Mouse (Mus musculus) brown adipose tissue, adult 24 weeks (tissue): ENCODE measurements at regions not wholly inside any gene's neighbourhood (a gene's known extent, or its start where the extent isn't known, plus 50 kb on each side); places are given as distances from the start of the nearest gene placed in this dataset.

Experiments
- H3K27ac ChIP-seq: fragments of 200-500 bp; replicated peaks from 2 replicates; pipeline ENCODE4 v1.5.1; 2012; ENCODE audit warnings: low read depth, mild to moderate bottlenecking, low read length
- H3K4me1 ChIP-seq: fragments of 200-500 bp; 2 replicates; pipeline ENCODE4 v1.6.1; 2012; ENCODE audit warnings: low read length, mixed read lengths; ENCODE audit not compliant: control insufficient read depth, insufficient read depth, insufficient read length
- H3K4me3 ChIP-seq: fragments of 200-500 bp; 2 replicates; pipeline ENCODE4 v1.5.1; 2012; ENCODE audit warnings: low read depth, mild to moderate bottlenecking, low read length, moderate library complexity; ENCODE audit not compliant: insufficient read depth

DNA sequence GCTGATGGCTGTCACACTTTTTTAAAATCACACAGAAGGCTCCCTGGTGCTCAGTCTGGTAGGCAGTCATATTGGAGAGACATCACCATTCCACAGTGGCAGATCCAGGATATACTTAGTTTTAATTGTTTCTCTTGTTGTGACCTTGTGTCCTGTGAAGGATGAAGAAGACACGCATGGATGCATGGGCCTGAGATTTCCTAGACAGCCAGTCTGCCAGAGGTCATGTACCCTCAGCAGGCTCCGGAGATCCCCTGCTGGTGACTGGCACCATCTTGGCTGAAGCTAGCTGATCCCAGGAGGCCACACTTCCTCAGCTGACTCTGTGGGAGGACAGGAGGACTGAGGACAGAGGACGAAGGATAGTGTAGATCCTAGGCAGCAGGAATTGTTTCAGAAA lies 506.7 kb upstream of the Sox11 start:
- Histone ChIP-seq H3K27ac (no peak overlapping the region), H3K4me1 (no peaks in the 10 kb centered on the region), H3K4me3 (no peak overlapping the region)

DNA sequence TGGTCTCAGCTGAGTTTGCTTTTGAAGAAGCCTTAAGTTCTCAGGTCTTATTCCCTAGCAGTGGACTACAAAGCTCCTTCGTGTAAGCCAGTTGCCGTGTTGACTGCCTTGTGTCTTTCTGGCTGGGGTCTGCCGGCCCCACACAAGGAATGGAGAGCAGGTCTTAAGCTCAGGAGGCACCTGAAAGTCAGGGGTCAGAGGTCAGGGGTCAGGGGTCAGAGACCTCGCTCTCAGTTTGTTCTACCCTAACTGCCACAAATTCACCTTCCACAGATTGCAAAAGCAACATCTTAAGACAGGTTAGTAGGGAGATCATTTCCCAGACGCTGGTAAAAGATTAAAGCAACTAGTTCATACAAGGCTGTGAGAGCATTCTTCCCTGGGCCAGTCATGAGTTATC lies 505.8 kb upstream of the Sox11 start:
- Histone ChIP-seq H3K4me3 (no peak overlapping the region), H3K27ac (no peak overlapping the region), H3K4me1 (no peaks in the 10 kb centered on the region)

DNA sequence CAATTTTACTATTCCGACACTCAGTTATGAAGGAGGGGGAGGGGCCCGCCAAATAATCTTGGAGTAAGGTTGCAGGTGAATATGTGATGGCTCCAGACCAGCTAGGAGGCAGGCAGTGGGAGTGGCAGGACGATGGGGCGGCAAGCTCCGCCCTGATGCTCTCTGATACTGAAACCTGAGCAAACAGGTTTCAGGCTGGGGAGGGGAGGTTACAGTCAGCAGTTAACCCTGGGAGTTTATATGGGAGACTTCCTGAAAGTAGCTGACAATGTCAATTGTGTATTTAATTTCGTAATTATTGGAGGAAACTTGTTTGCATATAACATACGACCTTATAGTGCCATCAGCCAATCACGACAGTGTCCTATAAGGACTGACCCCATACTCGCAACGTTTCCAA lies 505.0 kb upstream of the Sox11 start:
- no peaks in the 10 kb centered on the region for H3K4me1 ChIP-seq
- H3K4me3 ChIP-seq: no peak overlapping the region
- no peak overlapping the region for H3K27ac ChIP-seq

DNA sequence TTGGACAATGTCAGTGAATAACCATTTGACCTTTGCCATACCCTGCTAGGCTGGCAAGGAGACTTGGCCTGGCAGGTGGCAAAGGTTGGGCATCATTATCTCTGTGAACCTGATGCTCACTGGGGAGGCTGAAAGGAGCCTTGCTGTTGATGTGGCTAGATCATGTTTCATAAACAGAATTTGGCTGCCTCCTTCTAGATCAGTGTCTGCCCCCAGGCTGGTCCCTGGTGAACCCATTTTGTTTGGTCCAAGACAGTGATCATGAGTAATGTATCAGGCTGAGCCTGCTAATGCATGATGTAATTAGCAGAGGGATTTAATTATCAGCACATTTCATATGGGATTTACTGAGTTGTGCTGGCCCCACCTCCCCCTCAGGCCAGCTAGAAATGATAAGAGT lies 502.6 kb upstream of the Sox11 start:
- H3K27ac ChIP-seq: no peak overlapping the region
- no peak overlapping the region for H3K4me3 ChIP-seq

DNA sequence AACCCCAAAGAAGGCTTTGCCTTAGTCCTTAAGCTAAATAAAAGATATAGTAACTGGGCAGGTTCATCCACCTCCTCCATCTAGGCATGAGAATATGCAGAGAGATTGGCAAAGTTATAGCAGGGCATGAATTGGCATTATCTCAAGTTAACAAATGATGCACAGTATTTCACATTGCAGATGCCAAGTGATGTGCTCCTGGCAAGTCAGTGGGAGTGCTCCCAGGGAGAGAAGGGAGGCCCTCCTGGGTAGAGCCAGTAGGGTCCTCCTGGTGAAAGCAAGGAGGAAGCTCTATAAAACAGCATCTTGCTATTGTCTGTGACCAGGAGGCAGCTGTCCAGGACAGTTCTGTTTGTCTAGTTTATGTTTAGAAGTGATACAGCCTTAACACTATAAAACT lies 496.6 kb upstream of the Sox11 start:
- Histone ChIP-seq H3K27ac (no peak overlapping the region), H3K4me1 (no peaks in the 10 kb centered on the region), H3K4me3 (no peak overlapping the region)

More for the DNA sequence above, 502.6 kb upstream of the Sox11 start:
- no peaks in the 10 kb centered on the region for H3K4me1 ChIP-seq

DNA sequence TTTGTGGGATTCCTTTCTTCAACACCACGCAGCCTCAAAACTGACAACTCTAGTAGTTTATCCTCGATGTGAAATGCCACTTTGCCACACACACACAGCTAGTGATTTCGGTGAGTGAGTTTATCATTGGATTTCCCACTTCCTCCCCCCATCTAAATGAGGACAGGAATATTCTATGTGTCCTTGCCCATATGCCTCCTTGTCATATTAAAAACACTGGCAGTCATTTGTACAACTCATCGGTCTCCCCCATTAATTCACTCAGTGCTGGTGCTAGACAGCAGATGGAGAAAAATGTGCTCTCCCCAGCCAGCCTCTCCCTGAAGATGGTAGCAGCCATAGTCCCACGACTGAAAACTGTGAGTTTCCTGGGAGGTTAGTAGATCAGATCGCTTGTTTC lies 496.0 kb upstream of the Sox11 start:
- Histone ChIP-seq H3K4me3 (no peak overlapping the region), H3K4me1 (no peaks in the 10 kb centered on the region)

DNA sequence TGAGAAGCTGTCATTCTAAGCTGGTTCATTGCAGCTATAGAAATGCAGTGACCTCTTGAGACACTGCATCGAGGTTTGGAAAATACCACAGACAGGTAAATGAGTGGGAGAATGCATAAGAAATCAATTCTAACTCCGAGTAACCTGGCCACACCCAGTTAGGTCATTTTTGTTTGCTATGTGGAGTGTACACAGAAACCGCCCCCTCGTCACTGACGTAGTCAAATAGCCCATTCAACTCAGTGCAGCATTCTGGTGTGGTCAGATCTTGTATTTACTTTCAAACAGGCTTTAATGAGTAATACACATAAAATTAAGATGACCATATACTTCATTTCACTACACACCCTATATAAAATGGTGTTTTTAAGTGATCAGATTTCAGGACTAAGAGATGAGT lies 483.8 kb upstream of the Sox11 start:
- H3K4me3 ChIP-seq: no peak overlapping the region
- H3K4me1 ChIP-seq: no peaks in the 10 kb centered on the region
- H3K27ac ChIP-seq: no peak overlapping the region

More for the DNA sequence above, 496.0 kb upstream of the Sox11 start:
- no peak overlapping the region for H3K27ac ChIP-seq

DNA sequence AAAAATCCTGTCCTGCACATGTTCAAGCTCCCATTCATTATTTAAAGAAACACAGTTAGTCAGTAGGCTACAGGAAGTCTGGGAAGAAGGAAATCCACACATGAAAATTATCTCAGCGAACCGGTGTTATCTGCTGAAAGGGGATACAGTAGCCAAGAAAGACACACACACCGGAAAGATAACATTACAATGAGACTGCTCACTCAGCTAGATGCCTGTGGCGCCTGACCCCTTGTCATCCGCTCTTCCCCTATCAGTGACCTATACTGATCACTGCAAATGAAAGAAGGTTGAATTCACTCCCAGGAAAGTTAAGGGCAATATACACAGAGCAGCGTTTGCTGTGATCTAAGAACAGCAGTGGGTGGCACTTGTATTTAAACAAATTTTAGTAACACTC lies 481.0 kb upstream of the Sox11 start:
- Histone ChIP-seq H3K4me3 (no peak overlapping the region), H3K4me1 (no peaks in the 10 kb centered on the region), H3K27ac (no peak overlapping the region)

DNA sequence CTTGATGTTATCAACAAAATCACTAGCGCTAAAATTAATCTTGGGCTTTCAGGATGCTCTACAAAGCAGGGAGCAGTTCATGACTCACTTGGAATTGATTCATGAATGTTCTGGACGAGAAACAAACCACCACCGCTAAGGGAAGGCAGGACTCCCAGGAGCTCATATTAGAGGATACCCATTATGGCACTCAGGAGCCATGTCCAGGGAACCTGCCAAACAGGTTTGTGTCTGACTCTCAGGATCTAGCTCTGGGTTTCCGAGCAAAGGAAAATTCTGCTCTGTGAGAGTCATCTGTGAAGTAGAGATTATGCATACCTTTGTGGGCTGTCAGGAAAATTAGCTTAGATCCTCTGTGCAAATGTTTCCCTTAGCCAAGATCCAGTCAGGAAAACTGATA lies 454.3 kb upstream of the Sox11 start:
- H3K27ac ChIP-seq: no peak overlapping the region
- no peaks in the 10 kb centered on the region for H3K4me1 ChIP-seq
- H3K4me3 ChIP-seq: no peak overlapping the region

DNA sequence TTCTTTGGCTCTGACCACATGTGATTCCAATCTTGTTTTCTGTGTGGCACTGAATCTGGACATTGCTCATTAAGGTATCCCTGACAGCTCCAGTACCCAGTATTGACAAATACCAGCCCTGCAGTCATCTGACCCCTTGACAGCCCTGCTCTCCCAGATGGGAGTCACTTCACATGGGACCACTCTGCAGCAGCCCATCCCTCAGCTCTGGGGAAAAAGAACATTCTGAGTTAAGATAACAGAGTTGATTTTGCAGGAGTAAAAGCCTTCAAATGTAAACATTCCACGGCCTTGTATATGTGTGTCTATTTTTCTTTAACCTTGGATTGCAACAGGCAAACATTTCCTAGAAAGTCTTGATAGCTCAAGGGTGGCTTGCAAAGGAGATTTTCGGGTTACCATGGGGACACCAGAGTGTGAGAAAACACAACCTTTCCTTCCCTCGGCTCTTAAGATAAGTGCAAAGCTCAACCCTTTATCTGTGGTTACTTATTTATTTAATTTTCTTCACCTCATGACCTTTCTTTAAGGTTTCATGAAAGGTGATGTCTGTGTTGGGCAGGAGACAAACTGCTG lies 444.4 kb upstream of the Sox11 start:
- no peak overlapping the region for H3K4me3 ChIP-seq
- no peak overlapping the region for H3K27ac ChIP-seq
- no peaks in the 10 kb centered on the region for H3K4me1 ChIP-seq

DNA sequence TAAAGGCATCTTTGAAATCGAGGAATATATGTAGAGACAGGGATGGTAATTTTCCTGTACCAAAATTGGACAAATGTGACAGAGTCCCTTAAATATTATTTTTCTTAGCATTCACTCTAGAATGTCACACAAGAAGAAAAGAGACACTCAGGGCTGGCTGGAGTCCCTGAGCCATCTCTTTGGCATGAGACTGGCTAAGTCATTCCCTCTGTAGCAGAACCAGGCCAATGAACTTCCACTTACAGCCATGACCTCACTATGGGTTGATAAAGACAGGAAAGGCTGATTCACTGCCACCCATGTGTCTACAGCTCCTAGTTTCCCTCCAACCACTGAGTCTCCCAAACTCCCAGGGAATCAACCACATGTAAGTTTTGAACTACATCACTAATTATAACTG lies 438.4 kb upstream of the Sox11 start:
- Histone ChIP-seq H3K4me3 (no peak overlapping the region), H3K4me1 (no peaks in the 10 kb centered on the region), H3K27ac (no peak overlapping the region)

DNA sequence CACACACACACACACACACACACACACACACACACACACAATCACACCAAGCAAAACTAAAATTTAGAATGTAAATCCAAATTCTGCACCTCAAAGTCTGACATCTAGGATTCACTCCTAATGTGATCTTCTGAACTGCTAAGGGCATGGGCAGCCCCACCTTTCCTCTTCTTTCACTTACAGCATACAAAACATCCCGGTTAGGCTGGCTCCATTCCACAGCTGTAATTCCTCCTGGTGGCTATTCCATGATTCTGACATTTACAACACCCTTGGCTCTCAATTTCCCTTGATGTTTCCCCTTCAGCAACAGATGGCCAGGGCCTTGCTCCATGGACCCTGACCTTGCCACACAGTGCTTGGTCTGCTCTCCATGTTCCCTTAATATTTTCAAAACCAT lies 423.6 kb upstream of the Sox11 start:
- no peak overlapping the region for H3K4me3 ChIP-seq
- no peak overlapping the region for H3K27ac ChIP-seq
- no peaks in the 10 kb centered on the region for H3K4me1 ChIP-seq

DNA sequence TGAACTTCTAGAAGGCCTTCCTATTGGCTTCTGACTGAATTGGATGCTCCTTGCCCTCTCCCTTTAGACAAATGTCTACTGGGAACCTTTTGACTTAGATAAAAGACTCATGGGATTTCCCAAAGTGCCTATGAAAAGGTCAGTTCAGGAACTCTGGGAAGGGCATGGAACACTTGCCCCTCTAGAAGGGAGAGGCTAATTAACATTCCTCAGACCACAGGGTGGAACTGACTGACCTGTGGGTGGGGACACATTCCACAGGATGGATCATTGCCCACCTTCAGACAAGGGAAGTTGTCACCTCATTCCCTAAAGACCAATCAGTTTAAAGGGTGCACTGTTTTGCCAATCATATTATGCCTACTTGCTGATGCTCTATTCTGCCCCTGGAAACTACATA lies 416.6 kb upstream of the Sox11 start:
- no peaks in the 10 kb centered on the region for H3K4me1 ChIP-seq
- no peak overlapping the region for H3K27ac ChIP-seq
- no peak overlapping the region for H3K4me3 ChIP-seq

DNA sequence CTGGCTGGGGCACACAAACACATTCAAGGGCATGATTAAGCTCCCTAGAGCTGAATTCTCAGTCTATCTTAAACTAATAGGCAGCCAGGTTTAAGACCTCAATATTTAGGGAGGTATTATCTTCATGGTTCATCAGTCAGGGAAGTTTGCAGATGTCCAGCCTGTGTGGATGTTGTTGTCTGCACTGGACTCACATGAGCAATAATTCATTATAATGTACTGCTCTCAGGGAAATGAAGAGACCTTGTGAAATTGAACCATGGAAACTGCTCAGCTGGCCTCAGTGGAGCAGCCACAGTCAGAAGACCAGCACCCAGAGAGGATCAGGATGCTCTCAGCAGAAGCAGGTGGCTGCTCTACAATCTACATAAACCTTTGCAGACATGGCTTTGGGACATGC lies 415.3 kb upstream of the Sox11 start:
- no peak overlapping the region for H3K4me3 ChIP-seq
- no peak overlapping the region for H3K27ac ChIP-seq
- H3K4me1 ChIP-seq: no peaks in the 10 kb centered on the region

DNA sequence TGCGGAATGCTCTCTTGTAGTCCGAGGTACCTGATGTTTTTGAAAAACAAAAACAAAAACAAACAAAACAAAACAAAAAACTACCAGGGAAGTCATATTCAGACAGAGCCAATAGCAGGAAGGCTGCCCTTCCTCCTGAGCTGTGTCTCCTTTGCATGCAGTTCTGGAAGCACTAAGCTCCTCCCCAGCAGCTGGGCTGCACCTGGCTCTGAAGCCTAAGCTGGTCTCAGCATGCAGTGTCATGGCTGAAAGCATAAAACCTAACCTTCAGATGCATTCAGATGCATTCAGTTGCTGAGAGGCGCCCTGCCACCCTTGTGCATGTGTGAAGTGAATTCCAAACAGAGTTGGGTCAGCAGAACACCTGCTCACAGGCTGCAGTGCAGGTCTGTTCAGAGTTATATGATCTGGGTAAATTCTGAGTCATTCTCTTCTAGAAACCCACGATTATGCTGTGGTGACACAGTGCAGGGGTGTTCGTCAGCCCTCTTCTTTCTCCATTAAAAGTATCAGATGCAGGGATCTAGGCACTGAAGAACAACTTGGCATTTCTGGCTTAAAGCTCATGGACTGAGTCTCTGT lies 382.3 kb upstream of the Sox11 start:
- Histone ChIP-seq H3K4me3 (no peak overlapping the region), H3K27ac (no peak overlapping the region), H3K4me1 (no peaks in the 10 kb centered on the region)

DNA sequence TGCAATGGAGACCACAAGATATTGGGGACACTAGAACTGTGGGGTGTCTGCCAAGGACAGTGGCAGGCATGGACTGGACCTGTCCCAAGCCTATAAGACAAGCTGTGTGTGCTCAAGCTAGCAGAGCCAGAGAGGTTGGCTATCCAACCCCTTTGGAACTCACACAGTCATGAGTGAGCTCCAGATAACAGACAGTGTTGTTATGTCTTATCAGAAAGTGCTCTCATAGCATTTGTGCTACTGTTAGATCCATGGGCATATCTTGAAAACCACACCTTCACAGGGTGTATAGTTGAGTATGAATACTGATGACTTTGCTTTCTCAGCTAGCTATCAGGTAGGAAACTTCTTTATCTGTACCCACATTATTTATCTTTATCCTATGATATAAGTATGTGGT lies 338.1 kb upstream of the Sox11 start:
- Histone ChIP-seq H3K27ac (no peak overlapping the region), H3K4me1 (no peaks in the 10 kb centered on the region), H3K4me3 (no peak overlapping the region)
